Mouse (Mus musculus): ENCODE data around the gene Cd180.

Cd180 gene

DNA sequence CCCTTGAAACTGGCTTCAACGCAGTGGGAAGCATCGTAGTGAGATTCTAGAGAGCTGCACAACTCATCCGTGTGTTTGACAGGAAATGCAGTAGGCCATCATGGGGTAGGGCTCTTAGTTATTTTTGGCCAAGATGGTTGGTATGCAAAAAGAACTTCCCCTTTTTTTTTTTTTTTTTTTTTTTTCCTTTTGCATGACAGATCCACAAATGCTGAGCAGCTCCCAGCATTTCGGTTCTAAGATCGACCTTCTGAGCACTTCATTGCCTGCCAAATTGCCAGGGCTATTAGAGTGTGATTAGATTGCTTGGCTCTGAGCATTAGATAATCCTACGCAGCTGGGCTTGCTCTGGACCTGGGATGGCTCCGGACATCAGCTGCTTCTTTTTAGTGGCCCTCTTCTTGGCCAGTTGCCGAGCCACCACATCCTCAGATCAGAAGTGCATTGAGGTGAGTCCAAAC, at the start of gene Cd180:
Gene Cd180, plus strand, starts transcription at position 218 of the 461 bp plus-strand sequence.
- in situ Hi-C loops (cut with MboI, MseI): no loop called here

DNA sequence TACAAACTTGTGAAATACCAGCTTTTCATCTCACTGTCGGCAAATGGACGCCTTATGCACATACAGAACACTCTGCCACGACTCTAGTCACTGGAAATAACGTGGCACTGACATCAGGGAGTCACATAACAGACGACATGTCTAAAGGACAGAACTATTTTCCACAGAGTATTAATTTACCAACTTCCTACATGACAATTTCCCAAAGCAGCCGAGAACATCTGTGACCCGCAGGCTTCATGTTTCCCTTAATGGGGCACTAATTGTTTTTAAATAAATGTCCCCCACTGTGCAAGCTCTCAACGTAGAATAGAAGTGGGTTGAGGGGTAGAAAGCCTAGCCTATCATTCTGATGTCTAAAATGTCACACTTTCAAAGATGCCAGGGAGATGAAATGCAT, 49.0 kb upstream of the Cd180 start:
- in situ Hi-C loops (cut with MboI, MseI): loop anchor here (10.0 to 25.0 kb wide), 3 partner anchors 120 to 1757 kb away; no protein-coding TSS in a partner anchor

DNA sequence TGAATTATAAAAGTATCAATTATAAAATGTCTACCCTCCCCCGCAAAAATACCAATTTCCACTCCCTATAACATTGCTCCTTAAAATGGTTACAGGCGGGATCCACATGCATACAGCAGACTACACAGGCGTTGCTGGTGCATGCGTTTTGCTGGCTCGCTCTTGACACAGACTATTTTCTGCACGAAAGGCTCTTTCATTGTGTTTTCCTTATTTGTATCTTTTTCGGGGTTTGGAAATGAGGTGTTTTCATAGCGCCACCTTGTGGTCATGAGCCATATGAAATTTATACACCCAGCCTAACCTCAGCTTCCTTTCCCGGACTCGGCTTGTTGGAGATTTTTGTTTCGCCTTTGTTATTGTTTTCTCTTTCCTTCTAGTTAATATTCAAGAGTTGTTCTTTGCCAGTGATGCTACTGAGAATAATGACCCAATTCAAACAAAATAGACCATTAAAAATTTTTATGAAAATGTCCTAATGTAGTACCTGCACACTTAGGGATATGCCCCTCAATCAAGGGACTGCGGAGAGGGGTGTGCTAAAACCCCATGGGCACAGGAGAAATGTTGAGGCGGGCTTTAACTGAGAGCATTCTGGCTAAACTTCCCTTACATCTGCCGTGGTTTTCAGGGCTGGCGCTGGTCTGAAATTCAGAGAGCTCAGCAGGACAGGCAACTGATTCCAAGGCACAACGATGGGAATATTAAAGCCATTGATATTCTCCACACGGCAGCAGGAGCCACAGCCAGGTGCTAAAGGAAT, 48.4 kb upstream of the Cd180 start:
- in situ Hi-C loops (cut with MboI, MseI): loop anchor here (5.0 to 25.0 kb wide), 4 partner anchors 53 to 1758 kb away; no protein-coding TSS in a partner anchor

DNA sequence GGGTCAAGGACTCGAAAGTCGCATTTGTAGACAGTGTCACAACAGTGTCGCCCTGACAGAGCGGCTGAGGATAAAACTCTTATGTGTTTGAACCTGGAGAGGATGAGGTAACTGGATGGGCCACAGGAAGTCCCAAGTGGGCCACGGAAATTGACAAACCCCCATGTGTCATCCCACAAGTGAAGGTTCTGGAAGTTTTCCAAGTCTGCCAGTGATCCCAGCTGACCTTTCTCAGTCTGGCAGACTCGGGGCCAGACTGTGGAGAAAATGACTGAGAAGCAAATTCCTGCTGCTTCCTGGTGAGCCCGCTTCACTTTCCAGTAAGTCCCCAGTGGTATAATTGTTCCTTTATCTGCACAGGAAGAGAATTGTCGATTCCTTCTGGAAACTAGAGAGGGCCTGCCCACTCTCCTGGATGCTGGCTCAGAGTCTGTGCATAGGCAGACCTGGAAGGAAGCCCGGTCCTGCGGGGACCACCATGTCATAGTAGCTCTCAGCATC, 47.0 kb upstream of the Cd180 start:
- in situ Hi-C loops (cut with MboI, MseI): loop anchor here (5.0 to 25.0 kb wide), 4 partner anchors 54 to 1759 kb away; no protein-coding TSS in a partner anchor

DNA sequence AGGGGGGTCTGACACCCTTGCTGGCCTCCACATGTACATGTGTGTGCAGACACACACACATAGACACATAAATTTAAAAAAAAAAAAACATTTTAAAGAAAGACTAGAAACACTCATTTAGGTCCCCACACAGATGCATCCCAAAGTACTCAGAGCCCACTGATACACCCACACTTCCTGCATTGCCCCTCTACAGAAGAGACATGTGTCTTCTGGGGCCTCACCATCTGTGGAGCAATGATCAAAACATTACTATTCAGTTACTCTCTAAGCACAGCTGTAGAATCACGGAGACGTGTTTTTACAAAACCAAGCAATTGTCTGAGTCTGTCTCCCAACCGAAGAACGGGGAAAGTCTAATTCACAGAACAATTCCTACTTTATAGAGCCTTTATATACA, 45.8 kb upstream of the Cd180 start:
- in situ Hi-C loops (cut with MboI, MseI): loop anchor here (5.0 to 25.0 kb wide), 4 partner anchors 55 to 1760 kb away; no protein-coding TSS in a partner anchor

DNA sequence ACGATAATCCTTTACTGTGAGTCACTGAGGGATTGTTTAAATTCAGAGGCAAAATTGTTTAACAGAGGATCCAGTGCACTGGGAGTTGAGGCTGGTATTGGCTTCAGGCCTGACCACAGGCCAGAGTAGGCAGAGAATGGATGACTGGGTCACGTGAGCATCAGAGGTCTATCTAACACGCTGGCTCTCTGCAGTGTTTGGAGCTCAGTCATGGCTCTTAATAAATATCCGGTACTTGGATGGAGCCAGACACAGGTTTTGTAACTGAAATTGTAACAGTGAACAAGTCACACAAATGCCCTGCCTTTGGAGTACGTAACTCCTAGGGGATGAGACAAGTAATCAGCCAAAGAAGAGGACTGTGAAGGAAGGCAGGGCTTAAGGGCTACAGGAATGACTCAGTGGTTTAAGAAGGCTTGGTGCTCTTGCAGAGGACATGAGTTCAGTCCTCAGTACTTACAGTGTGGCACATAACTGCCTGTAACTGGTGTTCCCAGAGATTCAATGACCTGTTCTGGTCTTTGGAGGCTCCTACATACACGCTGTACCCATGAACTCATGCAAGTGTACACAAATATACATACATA, 41.0 kb upstream of the Cd180 start:
- in situ Hi-C loops (cut with MboI, MseI): loop anchor here (10.0 kb wide), 1 partner anchor 1678 kb away; no protein-coding TSS in a partner anchor

DNA sequence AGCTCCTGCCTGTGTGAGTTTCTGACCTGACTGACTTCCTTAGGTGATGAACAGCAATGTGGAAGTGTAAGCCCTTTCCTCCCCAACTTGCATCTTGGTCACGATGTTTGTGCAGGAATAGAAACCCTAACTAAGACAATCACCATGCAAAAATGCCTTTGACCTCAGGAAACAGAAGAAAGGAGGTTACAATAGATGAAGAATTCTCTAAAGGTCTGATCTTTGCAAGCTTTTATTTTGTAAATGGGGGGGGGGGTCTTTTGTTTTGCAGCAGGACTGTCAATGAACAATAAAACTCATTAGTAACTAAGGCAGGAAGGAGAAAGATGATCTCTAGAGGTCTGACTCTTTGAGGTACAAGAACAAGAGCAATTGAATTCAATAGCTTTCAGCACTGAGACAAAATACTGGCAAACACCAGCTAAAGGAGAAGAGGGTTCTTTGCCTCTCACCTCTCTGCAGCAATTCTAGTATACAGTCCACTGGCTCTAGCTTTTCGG, 38.2 kb upstream of the Cd180 start:
- in situ Hi-C loops (cut with MboI, MseI): loop anchor here (10.0 kb wide), 1 partner anchor 1680 kb away; no protein-coding TSS in a partner anchor

DNA sequence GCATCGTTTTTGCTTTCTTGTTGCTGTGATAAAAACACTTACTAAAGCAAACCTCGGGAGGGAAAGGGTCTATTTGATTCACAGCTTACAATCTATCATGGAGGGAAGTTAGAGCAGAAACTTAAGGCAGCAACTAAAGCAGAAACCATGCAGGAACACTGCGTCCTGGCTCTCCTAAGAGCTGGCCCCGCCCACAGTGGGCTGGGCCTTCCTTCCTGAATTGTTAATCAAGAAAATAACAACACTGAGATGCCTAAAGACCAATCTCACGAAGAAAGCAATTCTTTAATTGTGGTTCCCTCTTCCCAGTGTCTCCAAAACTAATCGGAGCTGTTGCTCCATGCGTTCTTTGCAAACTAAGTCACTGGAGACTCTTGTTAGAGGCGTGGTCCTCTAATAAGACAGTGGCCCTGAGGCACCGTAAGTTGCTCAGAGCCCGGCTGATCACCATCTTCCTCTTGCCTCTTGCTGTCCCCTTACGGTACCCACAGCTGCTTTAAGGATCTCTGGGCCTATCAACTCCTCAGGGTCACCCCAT, 37.1 kb upstream of the Cd180 start:
- in situ Hi-C loops (cut with MboI, MseI): loop anchor here (10.0 kb wide), 1 partner anchor 1681 kb away; no protein-coding TSS in a partner anchor

DNA sequence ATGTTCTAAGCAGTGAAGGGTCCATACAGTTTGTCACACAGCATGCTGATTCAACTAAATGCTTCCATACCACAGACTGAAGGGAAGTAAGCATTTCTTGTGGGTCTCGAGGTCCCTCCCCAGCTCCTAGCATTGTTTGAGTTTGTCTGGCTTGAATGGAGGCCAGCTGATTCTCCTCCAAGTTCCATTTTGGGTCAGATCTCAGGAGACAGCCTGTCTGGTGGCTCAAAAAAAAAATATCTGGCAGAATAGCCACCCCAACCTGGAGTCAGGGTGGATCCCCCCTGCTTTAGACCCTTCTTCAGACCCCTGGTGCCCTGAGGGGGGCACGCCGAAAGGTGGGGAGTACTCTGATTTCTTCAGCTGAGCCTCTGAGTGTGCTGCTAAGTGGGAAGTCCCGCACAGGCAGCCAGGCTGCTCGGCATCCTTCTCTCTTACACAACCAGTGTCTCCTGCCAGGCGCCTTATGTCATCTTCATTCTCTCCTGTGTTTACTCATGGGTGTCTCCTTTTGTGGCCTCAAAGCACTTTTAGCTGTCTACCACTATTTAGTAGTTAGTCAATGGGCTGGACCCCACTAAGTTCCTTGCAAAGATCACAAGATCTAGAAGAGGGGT, 35.0 kb upstream of the Cd180 start:
- in situ Hi-C loops (cut with MboI, MseI): loop anchor here (10.0 kb wide), 1 partner anchor 1684 kb away; no protein-coding TSS in a partner anchor

DNA sequence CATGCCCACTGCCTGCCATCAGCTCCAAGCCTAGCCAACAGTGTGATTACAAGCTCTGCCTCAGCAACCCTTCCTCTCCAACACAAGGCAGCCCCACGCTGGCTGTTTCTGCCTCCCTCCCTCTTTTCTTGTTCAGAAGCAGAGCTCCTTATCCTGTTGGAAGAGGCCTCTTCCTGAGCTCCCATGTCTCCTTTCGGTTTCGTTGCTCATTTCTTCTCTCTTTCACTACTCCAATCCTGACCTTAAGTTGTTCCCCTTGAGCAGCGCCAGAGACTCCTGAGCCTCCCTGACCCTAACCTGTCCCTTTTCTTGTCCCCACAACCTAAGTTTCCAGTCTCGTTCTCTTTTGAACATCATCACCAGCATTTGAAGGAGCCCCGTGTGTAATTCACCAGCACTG, 29.3 kb upstream of the Cd180 start:
- in situ Hi-C loops (cut with MboI, MseI): no loop called here

DNA sequence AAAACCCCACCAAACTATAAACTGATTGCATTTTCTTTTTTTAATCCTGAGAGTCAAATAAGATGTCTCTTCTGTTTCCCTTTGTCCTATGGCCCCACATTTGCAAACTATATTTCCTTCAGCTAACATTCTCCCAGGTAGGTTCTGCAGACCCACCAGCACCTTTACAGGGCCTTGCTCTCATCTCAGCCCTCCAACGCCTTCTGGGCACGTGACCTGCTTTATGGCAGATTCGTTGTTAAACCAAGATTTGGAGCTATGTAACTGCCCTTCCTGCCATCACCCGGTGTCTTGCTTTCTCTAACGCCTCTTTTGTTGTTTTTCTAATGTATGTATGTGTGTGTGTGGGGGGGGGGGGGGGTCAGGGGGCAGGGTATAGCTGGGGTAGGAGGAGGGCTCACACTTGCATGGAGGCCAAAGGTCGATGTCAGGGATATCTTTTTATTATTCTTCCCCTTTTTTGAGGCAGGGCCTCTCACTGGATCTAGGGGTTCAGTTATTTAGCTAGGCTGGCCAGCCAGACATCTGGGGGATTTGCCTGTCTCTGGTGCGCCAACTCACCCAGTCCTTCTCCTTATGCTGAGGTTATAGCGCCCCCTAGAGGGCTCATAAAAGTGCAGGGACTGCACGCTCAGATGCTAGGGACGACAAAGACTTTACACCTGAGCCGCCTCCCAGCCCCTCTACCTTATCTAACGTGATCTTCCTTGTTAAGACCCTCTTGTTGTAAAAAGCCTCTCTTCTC, 28.3 kb upstream of the Cd180 start:
- in situ Hi-C loops (cut with MboI, MseI): no loop called here

DNA sequence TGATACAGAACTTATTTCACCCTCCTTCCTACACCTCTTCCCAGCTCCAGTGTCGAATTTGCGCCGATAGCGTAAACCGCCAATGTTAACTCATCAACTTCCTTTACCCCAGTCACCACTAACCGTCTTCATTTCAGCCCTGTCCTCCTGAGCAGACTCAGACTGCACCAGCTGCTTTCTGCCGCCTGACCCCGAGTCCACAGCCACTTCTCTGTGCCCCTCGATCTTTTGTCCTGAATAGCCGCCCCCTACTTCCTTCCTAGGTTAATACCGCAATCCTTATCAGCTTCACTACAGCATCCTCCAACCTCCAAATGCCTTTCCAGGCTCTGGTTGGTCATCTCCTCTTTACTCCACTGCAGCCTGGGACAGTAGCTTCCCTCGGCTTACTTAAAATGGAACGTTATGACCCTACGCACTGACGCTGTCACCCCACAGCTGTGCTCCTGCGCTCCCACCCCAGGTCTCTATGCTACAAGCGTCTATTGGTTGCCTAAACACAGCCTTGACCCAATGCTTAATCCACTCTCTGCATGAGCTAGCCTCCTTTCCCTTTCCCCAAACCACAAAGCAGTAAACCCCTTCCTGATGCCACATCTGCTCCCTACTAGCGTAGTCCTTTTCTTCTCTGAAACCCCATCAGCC, 27.6 kb upstream of the Cd180 start:
- in situ Hi-C loops (cut with MboI, MseI): no loop called here

DNA sequence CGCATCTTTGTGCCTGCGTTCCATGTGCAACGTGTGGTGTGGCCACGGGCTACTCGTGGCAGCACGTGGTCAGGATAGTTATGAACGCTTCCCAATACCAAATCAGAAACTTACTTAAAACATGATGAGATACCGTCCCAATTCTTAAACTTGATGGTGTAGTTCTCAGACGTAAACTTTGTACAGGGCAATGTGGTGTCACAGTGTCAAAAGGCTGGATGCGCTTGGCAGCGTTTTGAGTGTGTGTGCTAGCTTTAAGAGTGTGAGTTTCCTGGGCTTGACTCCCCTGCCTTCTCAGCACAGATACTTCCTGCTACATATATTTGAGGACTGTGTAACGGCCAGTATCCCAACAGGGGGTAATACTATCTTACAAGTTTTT, 27.1 kb upstream of the Cd180 start:
- in situ Hi-C loops (cut with MboI, MseI): no loop called here

DNA sequence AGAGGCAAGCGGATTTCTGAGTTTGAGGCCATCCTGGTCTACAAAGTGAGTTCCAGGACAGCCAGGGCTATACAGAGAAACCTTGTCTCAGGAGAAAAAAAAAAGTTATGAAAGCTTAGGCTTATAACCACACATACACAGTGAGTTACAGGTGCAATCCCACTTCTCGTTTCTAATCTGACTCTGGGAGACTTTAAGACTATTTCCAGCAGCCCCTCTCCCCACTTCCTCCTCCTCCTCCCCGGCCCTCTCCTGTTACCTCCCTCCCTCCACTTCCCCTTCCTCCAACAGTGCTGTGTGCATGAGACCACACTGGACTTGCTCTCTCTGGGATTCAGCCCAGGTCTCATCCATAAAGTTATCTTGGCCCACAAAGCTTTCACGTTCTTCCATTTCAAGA, 26.6 kb upstream of the Cd180 start:
- in situ Hi-C loops (cut with MboI, MseI): no loop called here

DNA sequence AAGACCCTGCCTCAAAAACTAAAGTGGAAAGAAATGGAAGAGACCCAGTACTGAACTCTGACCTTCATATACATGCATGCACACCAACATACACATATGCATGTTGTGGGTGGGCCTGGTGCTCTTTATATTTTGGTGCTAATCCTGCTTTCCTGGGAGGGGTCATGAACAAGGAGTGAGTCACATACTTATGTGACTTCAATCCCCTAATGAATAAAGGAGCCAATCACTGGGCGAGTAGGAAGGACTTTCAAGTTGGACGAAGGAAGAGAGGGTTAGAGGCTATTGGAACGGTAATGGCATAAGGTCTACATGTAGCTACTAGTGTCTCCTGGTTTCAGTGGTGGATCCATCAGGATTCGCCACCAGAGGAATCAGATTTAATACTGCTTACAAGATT, 26.0 kb upstream of the Cd180 start:
- in situ Hi-C loops (cut with MboI, MseI): no loop called here

DNA sequence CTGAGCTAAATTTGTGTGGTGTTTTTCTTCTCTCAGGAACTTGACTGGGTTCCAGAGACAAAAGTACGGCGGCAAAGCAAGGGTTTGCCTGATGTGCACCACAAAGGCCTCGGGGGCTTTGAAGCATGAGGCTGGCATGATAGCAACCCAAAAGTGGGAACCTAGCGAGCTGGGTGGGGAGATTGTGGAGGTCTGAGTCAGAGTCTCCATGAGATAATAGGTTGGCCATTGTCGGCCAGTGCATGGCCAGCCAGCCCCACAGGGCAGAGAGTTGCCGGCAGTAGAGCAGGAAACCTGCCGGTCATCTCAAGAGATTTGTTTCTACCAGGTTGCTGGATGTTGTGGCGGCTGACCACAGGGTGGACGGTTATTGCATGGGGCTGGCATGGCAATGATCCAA, 25.5 kb upstream of the Cd180 start:
- in situ Hi-C loops (cut with MboI, MseI): no loop called here

DNA sequence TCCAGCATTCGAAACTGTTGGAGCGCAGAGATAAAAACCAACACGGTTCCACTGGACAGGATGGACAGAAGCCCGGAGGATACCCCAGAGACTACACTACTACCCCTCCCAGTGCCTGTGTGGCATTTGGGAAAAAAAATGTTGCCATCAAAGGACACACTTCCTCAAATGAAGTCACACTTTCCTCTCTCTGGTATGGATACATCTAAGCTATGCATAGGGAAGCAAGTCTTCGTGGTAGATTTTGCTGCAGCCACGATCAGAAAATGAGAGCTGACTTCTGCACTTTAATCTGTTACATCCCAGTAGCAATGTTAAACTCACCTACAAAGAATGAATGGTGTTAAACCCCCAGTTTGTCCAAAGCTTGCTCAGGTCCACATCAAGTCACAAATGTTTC, 24.4 kb upstream of the Cd180 start:
- in situ Hi-C loops (cut with MboI, MseI): no loop called here

DNA sequence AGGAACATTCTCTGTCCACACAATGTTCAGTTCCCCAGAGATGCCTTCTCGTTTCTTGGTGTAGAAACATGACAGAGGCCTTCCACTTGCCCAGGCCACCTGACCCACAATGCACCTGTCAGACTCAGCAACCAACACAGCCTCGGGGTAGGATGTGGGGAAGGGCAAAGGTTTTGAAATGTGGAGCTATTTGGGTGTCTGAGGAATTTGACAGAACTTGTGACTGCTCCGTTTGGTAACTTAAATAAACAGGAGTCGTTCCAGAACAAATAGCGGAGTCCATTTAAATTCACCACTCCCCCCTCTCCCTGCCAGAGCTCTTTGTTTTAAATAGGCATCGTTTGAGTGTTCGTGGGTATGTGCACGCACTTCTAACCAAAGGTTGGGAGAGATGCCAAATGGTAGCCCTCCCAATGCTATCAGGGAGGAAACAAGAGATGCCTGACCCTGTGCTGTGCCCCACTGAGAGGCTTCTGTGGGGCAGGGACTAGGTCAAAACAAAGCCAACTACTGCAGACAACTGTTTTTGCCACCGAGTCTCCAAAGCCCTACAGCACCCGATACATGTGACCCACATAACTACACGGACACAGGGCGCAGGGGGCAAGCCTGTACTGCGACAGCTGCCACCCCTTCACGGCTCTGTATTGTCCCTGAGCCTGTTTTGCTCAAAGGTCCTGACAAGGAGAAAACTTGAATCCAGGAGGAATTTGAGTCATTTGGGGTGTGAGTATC, 23.7 kb upstream of the Cd180 start:
- in situ Hi-C loops (cut with MboI, MseI): loop anchor here (5.0 to 10.0 kb wide), 3 partner anchors 78 to 445 kb away; no protein-coding TSS in a partner anchor

DNA sequence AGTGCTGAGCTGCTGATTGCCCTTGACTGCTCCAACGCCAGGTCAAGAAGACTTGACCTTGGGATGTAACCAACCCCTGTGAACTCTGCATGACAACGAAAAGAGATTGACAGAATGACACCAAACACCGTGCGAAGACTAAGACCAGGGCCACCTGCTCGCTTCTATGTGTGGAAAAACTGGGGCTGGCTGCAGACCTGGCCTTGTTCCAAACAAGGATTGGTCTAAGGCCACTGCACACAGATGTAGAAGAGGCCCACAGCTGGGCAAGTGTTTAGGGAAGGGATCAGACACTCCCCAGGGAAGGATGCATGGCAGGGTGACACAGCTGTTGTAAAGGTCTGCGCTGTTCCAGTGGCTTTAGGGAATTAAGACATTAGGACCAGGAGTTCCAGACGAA, 22.9 kb upstream of the Cd180 start:
- in situ Hi-C loops (cut with MboI, MseI): loop anchor here (5.0 to 10.0 kb wide), 3 partner anchors 77 to 444 kb away; no protein-coding TSS in a partner anchor

Data from T-helper 1 cell (primary cell).